In the genomic region with DNA sequence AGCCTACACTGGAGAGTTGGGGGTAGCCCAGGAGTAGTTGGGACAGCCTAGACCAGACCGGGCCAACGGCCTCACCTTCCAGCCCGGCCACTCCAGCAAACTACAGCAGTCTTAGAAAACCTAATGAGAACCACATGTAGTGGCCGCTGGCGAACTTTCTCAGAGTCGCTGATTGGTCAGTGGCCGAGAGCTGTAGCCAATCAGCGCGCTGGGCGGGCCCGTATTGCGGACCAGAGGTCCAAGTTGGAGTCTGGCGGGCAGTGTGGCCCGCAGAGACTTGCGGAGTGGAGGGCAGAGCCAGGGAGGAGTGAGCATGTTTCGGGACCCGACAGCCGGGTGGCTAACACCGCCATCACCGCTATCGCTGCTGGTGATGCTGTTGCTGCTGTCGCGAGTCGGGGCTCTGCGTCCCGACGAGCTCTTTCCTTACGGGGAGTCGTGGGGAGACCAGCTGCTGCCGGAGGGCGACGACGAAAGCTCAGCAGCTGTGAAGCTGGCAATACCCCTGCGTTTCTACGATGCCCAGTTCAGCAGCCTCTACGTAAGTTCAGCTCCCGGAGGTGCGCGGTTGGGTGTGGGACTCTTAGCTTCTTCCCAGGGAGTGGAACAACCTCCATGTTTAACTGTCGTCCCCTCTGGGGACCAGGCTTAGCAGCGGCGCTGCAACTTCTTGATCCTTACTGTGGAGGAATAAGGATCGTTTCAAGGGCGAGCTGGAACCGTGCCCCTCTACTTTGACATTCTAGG, we compare ENCODE assay signal across 7 mouse cellular contexts. TPM values are rescaled to one million over a fixed set of nuclear protein-coding genes. Genes with fewer than 3 reads are reported as not detected.
DNase-seq lines count a peak whose midpoint lies in the region; ATAC-seq and TF ChIP-seq lines count a peak whose summit lies in the region.

A gene (plus strand): TSS at position 241 of the 747 bp plus-strand sequence.

- no peaks in the 10 kb centered on the region for H3K27me3 ChIP-seq in heart, embryonic 12.5 days (replicated peaks)
- 0 out of 2 replicates have a peak, but pooled peaks cover 3% of the 10 kb centered on the region for H3K27me3 ChIP-seq in kidney, embryonic 15.5 days
- H3K27me3 ChIP-seq in liver, embryonic 11.5 days (replicated peaks; ENCODE audit: control insufficient read depth, insufficient read depth, low read length), result peaks cover 14% of the 10 kb centered on the region; the same call in 1 of the 2 replicates
- no peaks in the 10 kb centered on the region for H3K27me3 ChIP-seq in myocyte (ENCODE audit: control insufficient read depth, insufficient read depth, insufficient read length)

- H3K4me2 ChIP-seq in heart, embryonic 12.5 days, result peak within 1 kb of the TSS; percentile 90
- H3K4me2 ChIP-seq in kidney, embryonic 15.5 days, result peak within 1 kb of the TSS; percentile 92
- H3K4me2 ChIP-seq in liver, embryonic 11.5 days, result peak within 1 kb of the TSS; percentile 90
- H3K4me2 ChIP-seq in myocyte (ENCODE audit: low read depth), result peak within 1 kb of the TSS; percentile 88

- ATAC-seq in erythroid progenitor cell, adult 5-6 weeks (replicated peaks; ENCODE audit: low FRiP score, poor library complexity, severe bottlenecking), result 0 out of 2 replicates have a peak, but pooled peaks have one; percentile 42
- ATAC-seq in heart, embryonic 12.5 days (ENCODE audit: insufficient number of reproducible peaks, low FRiP score), result peak; percentile 91
- peak; percentile 96 for ATAC-seq in kidney, embryonic 15.5 days (replicated peaks; ENCODE audit: low FRiP score)
- ATAC-seq in liver, embryonic 11.5 days (replicated peaks; ENCODE audit: low FRiP score), result peak; percentile 88

- DNase-seq in brain, adult 2 months (ENCODE audit: low read depth, low spot score), result peak; percentile 53
- peak; percentile 85 for DNase-seq in liver, embryonic 11.5 days (ENCODE audit: low spot score)
- peak; percentile 68 to 82 for DNase-seq in spleen, postnatal 4 days (ENCODE audit: low spot score in 2 of 2)

- peaks cover 22% of the 10 kb centered on the region for H3K36me3 ChIP-seq in heart, embryonic 12.5 days
- peaks cover 8% of the 10 kb centered on the region; the same call in 1 of the 2 replicates for H3K36me3 ChIP-seq in kidney, embryonic 15.5 days
- H3K36me3 ChIP-seq in liver, embryonic 11.5 days (ENCODE audit: control insufficient read depth, insufficient read depth, low read length), result no peaks in the 10 kb centered on the region
- H3K36me3 ChIP-seq in myocyte (ENCODE audit: control insufficient read depth, insufficient read depth), result no peaks in the 10 kb centered on the region

- peak within 1 kb of the TSS; percentile 74 for H3K4me3 ChIP-seq in heart, embryonic 12.5 days
- H3K4me3 ChIP-seq in kidney, embryonic 15.5 days (replicated peaks), result peak within 1 kb of the TSS; percentile 68
- H3K4me3 ChIP-seq in liver, embryonic 11.5 days (ENCODE audit: low read depth, low read length), result peak within 1 kb of the TSS; percentile 65
- peak within 1 kb of the TSS; percentile 58 for H3K4me3 ChIP-seq in myocyte

- peaks cover 52% of the 10 kb centered on the region for H3K4me1 ChIP-seq in heart, embryonic 12.5 days (replicated peaks)
- peaks cover 59% of the 10 kb centered on the region for H3K4me1 ChIP-seq in kidney, embryonic 15.5 days
- peaks cover 13% of the 10 kb centered on the region for H3K4me1 ChIP-seq in liver, embryonic 11.5 days (replicated peaks; ENCODE audit: control insufficient read depth, insufficient read depth, low read length)

- H3K79me2 ChIP-seq in myocyte (ENCODE audit: control insufficient read depth, insufficient read depth), result peaks cover 6% of the 10 kb centered on the region

- H3K9me3 ChIP-seq in heart, embryonic 12.5 days (replicated peaks), result no peaks in the 10 kb centered on the region
- no peaks in the 10 kb centered on the region for H3K9me3 ChIP-seq in kidney, embryonic 15.5 days (replicated peaks)
- no peaks in the 10 kb centered on the region for H3K9me3 ChIP-seq in liver, embryonic 11.5 days (ENCODE audit: control insufficient read depth, low read length)

- WGBS in heart, embryonic 12.5 days, result under 1% methylated on average over 45 of the region's 45 CpGs
- under 1% methylated on average over 44 of the region's 45 CpGs for WGBS in kidney, embryonic 15.5 days
- under 1% methylated on average over 45 of the region's 45 CpGs for WGBS in liver, embryonic 11.5 days

- peak within 1 kb of the TSS; percentile 86 for H3K27ac ChIP-seq in heart, embryonic 12.5 days (ENCODE audit: poor library complexity, severe bottlenecking)
- H3K27ac ChIP-seq in kidney, embryonic 15.5 days, result peak within 1 kb of the TSS; percentile 92
- peak within 1 kb of the TSS; percentile 65 for H3K27ac ChIP-seq in liver, embryonic 11.5 days (ENCODE audit: low read depth, low read length)

- peak within 1 kb of the TSS; percentile 83 for H3K9ac ChIP-seq in heart, embryonic 12.5 days
- peak within 1 kb of the TSS; percentile 63 for H3K9ac ChIP-seq in kidney, embryonic 15.5 days
- H3K9ac ChIP-seq in liver, embryonic 11.5 days (ENCODE audit: low read depth, low read length), result peak within 1 kb of the TSS; percentile 51

- peak; percentile 86 for TF ChIP-seq POLR2A in myocyte (IDR thresholded peaks at IDR 0.05; ENCODE audit: insufficient read length, low read depth)

- peak within 1 kb of the TSS; percentile 78 for H3ac ChIP-seq in myocyte (ENCODE audit: control insufficient read depth, insufficient read length)

TF ChIP-seq in myocyte, 11 proteins besides CTCF, POLR2A, EP300 and RAD21:
- TF ChIP-seq E2F4 (IDR thresholded peaks at IDR 0.05; ENCODE audit: insufficient read depth) (peak; percentile 39), POLR2AphosphoS2 (IDR thresholded peaks at IDR 0.05; ENCODE audit: insufficient read length, low read depth) (peak; percentile 80), MYOD1 (IDR thresholded peaks at IDR 0.05; ENCODE audit: control insufficient read depth in 1 of 3, insufficient read length in 2 of 3, low read depth in 2 of 3) (peak in 2 of 3 experiments; percentile 45 to 68), CEBPB (IDR thresholded peaks at IDR 0.05; ENCODE audit: insufficient read depth, poor library complexity, severe bottlenecking) (no peak), SRF (IDR thresholded peaks at IDR 0.05; ENCODE audit: control insufficient read depth, insufficient read length, low read depth) (peak; percentile 46), REST (IDR thresholded peaks at IDR 0.05; ENCODE audit: insufficient read depth, insufficient read length) (peak; percentile 19), TCF12 (IDR thresholded peaks at IDR 0.05; ENCODE audit: insufficient read depth, poor library complexity, severe bottlenecking) (no peak), MYOG (IDR thresholded peaks at IDR 0.05; ENCODE audit: control insufficient read depth in 1 of 3, insufficient read depth in 1 of 3, insufficient read length in 2 of 3, low read depth in 2 of 3) (peak in 2 of 3 experiments; percentile 31 to 66)

RNA-seq across cellular contexts. Expression of the gene that starts here (rescaled TPM):
- total RNA-seq in erythroid progenitor cell, adult 5-6 weeks (2015; ENCODE audit: low replicate concordance), result 0.72 and 1.3 TPM in 2 replicates
- total RNA-seq in erythroid progenitor cell, adult 5-6 weeks (2017; ENCODE audit: low replicate concordance), result 0.13 TPM in 1 of 2 replicates, not detected in the other
- 204 and 208 TPM in 2 replicates for polyA plus RNA-seq in heart, embryonic 12.5 days (2016; fragmentation: Nextera tagmentation; extraction: Ambion mirVana)
- 104 and 128 TPM in 2 replicates for polyA plus RNA-seq in kidney, embryonic 15.5 days (2015; fragmentation: Nextera tagmentation; extraction: Ambion mirVana)
- 44.1 and 45.2 TPM in 2 replicates for polyA plus RNA-seq in liver, embryonic 11.5 days (2014; fragmentation: Nextera tagmentation; extraction: Ambion mirVana)
- polyA plus RNA-seq in myocyte (2012; fragmentation: generic; extraction: Trizol), result 52.6 TPM

Comparison
In these comparisons a context has a peak if more than half of its experiments do, and no peak if none do; other contexts are left out.
1. Peak in every context shown above with its lines: DNase-seq, ATAC-seq, H3K4me3 ChIP-seq and H3K27ac ChIP-seq.
2. ATAC-seq: peak in every context shown above with its lines; median percentile 96 in kidney, embryonic 15.5 days; 91 in heart, embryonic 12.5 days; 88 in liver, embryonic 11.5 days; 42 in erythroid progenitor cell, adult 5-6 weeks.